Mouse (Mus musculus): ENCODE data around the gene 4632433K11Rik. TPM values are rescaled to one million over a fixed set of nuclear protein-coding genes. Genes with fewer than 3 reads are reported as not detected.

The 4632433K11Rik gene
- polyA plus RNA-seq, 1 experiment: not detected

DNA sequence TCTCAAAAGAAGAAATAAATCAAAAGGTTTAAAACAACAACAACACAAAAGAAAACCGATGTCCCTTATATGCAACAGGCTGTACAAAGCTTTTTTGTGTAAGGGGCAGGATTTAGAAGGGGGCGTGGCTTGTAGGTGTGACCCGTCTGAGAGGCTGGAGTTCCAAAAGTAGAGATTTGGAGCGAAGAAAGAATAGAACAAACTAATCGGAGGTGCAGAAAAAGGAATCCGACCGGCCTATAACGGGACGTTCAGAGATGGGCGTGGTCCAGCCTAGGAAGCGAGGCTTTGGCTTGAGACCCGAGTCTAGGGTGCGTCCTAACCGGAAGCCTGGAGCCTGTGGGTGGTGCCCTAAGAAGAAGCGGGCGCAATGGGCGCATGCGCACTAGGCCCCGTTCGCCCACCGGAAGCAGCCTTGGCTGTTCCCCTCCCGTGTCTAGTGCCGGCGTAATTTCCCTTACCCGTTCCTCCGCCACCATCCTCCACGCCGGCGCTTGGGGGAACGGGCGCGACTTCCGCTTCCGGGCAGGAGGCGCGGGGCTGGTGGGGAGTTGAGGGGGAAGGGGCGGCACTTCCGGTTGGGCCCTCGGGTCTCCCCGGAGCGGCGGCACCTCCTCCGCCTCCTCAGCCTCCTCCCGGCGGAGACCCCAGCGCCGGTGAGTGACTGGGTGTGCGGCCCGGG lies 13.8 kb upstream of the 4632433K11Rik start, which contains the start of the genes Zfp865 and Ccdc106:
Zfp865 (plus strand) TSS at position 377 of the 682 bp plus-strand sequence.
Ccdc106 (plus strand) TSS at position 554 of the 682 bp plus-strand sequence.
- H3K4me3 ChIP-seq (ENCODE audit: insufficient read depth, low read length): peak within 1 kb of the TSS; percentile 93
- H3K27ac ChIP-seq (ENCODE audit: insufficient read depth, low read depth, low read length): peak within 1 kb of the TSS; percentile 88
- no peak for TF ChIP-seq POLR2A (IDR thresholded peaks at IDR 0.05; ENCODE audit: borderline replicate concordance, low read depth, low read length)
- TF ChIP-seq CTCF (IDR thresholded peaks at IDR 0.05; ENCODE audit: low read depth, low read length): no peak
- H3K4me1 ChIP-seq (ENCODE audit: control insufficient read depth, insufficient read depth, low read length): peaks cover 18% of the 10 kb centered on the region

DNA sequence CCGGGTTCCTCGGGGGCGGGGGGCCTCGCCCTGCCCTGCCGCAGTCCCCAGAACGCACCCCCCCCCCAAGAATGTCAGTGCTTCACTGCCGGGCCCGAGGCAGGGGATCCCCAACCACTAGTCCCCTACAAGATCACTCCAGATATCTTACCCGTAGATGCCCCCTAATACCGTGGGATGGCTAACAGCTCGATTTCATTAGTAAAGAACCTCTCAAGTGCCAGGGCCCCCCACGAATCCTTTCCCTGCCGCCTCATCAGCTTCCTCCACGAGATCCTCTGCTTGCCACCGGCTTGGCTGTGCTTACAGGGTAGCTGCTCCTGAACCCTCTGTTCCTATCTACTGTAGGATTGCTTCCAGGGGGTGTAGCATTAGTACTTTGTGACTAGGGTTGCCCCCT lies 13.2 kb upstream of the 4632433K11Rik start:
- peaks cover 18% of the 10 kb centered on the region for H3K4me1 ChIP-seq (ENCODE audit: control insufficient read depth, insufficient read depth, low read length)

DNA sequence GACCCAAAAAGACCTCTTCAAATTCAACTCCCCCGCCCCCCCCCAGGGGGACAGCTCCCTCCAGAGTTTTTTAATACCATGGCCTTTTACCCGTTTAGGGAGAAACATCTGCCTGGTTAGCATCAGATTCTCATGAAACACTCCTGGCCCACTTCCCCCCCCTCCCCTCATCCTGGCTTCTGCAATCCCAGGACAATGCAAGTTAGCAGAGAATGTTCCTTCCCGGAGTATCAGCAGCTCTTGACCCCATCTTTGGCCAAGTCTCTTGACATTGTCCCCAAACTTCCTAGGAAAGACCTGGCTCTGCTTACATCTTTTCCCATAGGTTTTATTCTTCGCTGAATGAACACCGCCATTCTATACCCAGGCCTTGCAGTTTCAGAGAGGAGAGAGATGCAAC lies 12.7 kb upstream of the 4632433K11Rik start:
- peaks cover 18% of the 10 kb centered on the region for H3K4me1 ChIP-seq (ENCODE audit: control insufficient read depth, insufficient read depth, low read length)

More for the DNA sequence above, 13.2 kb upstream of the 4632433K11Rik start:
- peak overlapping the region; percentile 93 for H3K4me3 ChIP-seq (ENCODE audit: insufficient read depth, low read length)
- TF ChIP-seq CTCF (IDR thresholded peaks at IDR 0.05; ENCODE audit: low read depth, low read length) (no peak), POLR2A (IDR thresholded peaks at IDR 0.05; ENCODE audit: borderline replicate concordance, low read depth, low read length) (no peak)
- H3K27ac ChIP-seq (ENCODE audit: insufficient read depth, low read depth, low read length): peak overlapping the region; percentile 88

DNA sequence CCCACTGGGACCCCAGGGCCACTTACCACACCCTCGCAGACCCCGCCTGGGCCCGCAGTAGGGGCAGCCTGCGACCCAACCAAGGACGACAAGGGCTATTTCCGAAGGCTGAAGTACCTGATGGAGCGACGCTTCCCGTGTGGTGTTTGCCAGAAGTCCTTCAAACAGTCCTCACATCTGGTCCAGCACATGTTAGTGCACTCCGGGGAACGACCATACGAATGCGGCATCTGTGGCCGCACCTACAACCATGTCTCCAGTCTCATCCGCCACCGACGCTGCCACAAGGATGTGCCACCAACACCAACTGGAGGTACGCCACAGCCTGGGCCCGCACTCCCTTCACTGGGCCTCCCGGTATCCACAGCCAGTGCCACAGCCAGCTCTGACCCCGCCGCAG lies 4.4 kb upstream of the 4632433K11Rik start:
- TF ChIP-seq POLR2A (IDR thresholded peaks at IDR 0.05; ENCODE audit: borderline replicate concordance, low read depth, low read length): no peak
- no peak for TF ChIP-seq CTCF (IDR thresholded peaks at IDR 0.05; ENCODE audit: low read depth, low read length)
- Histone ChIP-seq H3K27ac (ENCODE audit: insufficient read depth, low read depth, low read length) (no peak overlapping the region), H3K4me3 (ENCODE audit: insufficient read depth, low read length) (no peak overlapping the region), H3K4me1 (ENCODE audit: control insufficient read depth, insufficient read depth, low read length) (no peaks in the 10 kb centered on the region)

More for the DNA sequence above, 12.7 kb upstream of the 4632433K11Rik start:
- H3K27ac ChIP-seq (ENCODE audit: insufficient read depth, low read depth, low read length): peak overlapping the region; percentile 88; the same call in 1 of the 2 replicates
- peak overlapping the region; percentile 93 for H3K4me3 ChIP-seq (ENCODE audit: insufficient read depth, low read length)
- TF ChIP-seq CTCF (IDR thresholded peaks at IDR 0.05; ENCODE audit: low read depth, low read length) (no peak), POLR2A (IDR thresholded peaks at IDR 0.05; ENCODE audit: borderline replicate concordance, low read depth, low read length) (no peak)

DNA sequence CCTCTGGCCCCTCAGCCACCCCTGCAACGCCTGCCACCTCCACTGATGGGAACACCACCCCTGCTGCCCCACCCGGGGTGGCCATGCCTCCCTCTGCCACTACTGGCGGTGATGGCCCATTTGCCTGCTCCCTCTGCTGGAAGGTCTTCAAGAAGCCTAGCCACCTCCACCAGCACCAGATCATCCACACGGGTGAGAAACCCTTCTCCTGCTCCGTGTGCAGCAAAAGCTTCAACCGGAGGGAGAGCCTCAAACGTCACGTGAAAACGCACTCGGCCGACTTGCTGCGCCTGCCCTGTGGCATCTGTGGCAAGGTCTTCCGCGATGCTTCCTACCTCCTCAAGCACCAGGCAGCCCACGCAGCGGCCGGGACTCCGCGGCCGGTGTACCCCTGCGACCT lies 4.0 kb upstream of the 4632433K11Rik start:
- no peak overlapping the region for H3K27ac ChIP-seq (ENCODE audit: insufficient read depth, low read depth, low read length)
- no peak for TF ChIP-seq POLR2A (IDR thresholded peaks at IDR 0.05; ENCODE audit: borderline replicate concordance, low read depth, low read length)
- no peak for TF ChIP-seq CTCF (IDR thresholded peaks at IDR 0.05; ENCODE audit: low read depth, low read length)
- H3K4me1 ChIP-seq (ENCODE audit: control insufficient read depth, insufficient read depth, low read length): no peaks in the 10 kb centered on the region
- H3K4me3 ChIP-seq (ENCODE audit: insufficient read depth, low read length): no peak overlapping the region

DNA sequence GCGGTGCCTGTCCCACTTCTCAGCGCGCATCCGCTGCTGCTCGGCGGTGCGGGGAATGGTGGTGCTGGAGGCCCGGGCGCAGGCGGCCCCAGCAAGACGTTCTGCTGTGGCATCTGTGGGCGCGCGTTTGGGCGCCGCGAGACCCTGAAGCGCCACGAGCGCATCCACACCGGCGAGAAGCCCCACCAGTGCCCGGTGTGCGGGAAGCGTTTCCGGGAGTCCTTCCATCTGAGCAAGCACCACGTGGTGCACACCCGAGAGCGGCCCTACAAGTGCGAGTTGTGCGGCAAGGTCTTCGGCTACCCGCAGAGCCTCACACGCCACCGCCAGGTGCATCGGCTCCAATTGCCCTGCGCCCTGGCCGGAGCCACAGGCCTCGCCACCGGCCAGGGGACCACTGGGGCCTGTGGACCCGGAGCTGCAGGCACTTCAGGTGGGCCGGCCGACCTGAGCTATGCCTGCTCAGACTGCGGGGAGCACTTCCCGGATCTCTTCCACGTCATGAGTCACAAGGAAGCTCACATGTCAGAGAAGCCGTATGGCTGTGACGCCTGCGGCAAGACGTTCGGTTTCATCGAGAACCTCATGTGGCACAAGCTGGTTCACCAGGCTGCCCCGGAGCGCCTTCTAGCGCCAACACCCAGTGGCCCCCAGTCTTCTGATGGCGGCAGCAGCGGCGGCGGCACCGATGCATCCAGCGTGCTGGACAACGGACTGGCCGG lies 3.2 kb upstream of the 4632433K11Rik start:
- Histone ChIP-seq H3K4me3 (ENCODE audit: insufficient read depth, low read length) (no peak overlapping the region), H3K4me1 (ENCODE audit: control insufficient read depth, insufficient read depth, low read length) (no peaks in the 10 kb centered on the region), H3K27ac (ENCODE audit: insufficient read depth, low read depth, low read length) (no peak overlapping the region)
- TF ChIP-seq CTCF (IDR thresholded peaks at IDR 0.05; ENCODE audit: low read depth, low read length) (no peak), POLR2A (IDR thresholded peaks at IDR 0.05; ENCODE audit: borderline replicate concordance, low read depth, low read length) (no peak)

DNA sequence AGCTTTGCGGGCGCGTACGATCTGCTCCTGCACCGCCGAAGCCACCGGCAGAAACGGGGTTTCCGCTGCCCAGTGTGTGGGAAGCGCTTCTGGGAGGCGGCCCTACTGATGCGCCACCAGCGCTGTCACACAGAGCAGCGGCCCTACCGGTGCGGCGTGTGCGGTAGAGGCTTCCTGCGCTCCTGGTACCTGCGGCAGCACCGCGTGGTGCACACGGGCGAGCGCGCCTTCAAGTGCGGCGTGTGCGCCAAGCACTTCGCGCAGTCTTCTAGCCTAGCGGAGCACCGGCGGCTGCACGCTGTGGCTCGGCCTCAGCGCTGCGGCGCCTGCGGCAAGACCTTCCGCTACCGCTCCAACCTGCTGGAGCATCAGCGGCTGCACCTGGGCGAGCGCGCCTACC lies 2.4 kb upstream of the 4632433K11Rik start:
- no peak for TF ChIP-seq POLR2A (IDR thresholded peaks at IDR 0.05; ENCODE audit: borderline replicate concordance, low read depth, low read length)
- TF ChIP-seq CTCF (IDR thresholded peaks at IDR 0.05; ENCODE audit: low read depth, low read length): no peak
- no peaks in the 10 kb centered on the region for H3K4me1 ChIP-seq (ENCODE audit: control insufficient read depth, insufficient read depth, low read length)
- H3K4me3 ChIP-seq (ENCODE audit: insufficient read depth, low read length): no peak overlapping the region

DNA sequence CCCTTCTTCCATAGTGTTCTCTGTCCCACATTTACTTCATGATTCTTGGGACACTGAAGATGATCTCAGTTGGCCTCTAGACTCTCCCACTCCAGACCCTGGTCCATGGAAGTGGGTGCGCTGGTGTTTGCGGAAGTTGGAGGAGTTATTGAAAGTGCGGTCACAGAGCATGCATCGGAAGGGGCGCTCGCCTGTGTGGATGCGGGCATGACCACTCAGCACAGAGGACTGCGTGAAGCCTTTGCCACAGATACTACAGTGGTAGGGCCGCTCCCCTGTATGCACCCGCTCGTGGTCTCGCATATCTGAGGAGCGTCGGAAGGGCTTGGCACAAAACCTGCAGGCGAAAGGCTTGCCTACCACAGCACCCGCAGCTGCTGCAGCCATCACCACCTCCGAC lies 1.7 kb downstream of the 4632433K11Rik start:
- Histone ChIP-seq H3K27ac (ENCODE audit: insufficient read depth, low read depth, low read length) (no peak overlapping the region), H3K4me1 (ENCODE audit: control insufficient read depth, insufficient read depth, low read length) (peaks cover 8% of the 10 kb centered on the region), H3K4me3 (ENCODE audit: insufficient read depth, low read length) (no peak overlapping the region)
- TF ChIP-seq CTCF (IDR thresholded peaks at IDR 0.05; ENCODE audit: low read depth, low read length): no peak
- TF ChIP-seq POLR2A (IDR thresholded peaks at IDR 0.05; ENCODE audit: borderline replicate concordance, low read depth, low read length): no peak

More for the DNA sequence above, 2.4 kb upstream of the 4632433K11Rik start:
- H3K27ac ChIP-seq (ENCODE audit: insufficient read depth, low read depth, low read length): no peak overlapping the region

DNA sequence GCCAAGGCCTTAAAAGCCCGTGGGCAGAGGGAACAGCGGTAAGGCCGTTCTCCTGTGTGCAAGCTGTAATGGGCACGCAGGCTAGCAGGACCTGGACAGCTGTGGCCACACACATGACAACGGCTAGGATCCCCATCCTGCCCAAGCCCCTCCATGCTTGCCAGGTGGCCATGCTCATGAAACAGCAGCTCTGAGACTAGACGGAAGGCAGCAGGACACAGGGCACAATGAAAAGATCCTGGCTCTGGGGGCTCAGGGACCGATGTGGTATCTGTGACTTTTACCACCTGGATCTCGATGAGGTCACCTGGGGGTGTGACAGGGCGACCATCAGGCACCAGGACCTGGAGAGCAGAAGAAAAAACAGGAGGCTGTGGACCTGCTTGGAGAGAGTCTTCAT lies 2.2 kb downstream of the 4632433K11Rik start:
- no peak overlapping the region for H3K27ac ChIP-seq (ENCODE audit: insufficient read depth, low read depth, low read length)

DNA sequence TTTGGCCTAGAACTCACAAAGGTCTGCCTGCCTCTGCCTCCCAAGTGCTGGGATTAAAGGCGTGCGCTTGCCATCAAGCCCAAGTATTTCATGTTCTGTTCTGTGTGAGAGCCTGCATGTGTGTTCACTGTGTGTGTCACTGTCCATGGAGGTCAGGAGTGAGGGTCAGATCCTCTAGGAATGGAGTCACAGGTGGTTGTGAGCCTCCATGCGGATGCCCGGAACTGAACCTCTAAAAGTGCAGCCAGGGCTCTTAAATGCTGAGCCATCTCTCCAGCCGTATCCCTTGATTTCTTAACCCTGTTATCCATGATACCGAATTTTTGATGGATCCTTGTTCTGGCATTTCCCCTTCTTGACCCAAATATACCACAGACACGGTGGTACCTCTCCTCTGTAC lies 3.1 kb downstream of the 4632433K11Rik start:
- H3K4me1 ChIP-seq (ENCODE audit: control insufficient read depth, insufficient read depth, low read length): peaks cover 8% of the 10 kb centered on the region
- no peak overlapping the region for H3K27ac ChIP-seq (ENCODE audit: insufficient read depth, low read depth, low read length)
- TF ChIP-seq CTCF (IDR thresholded peaks at IDR 0.05; ENCODE audit: low read depth, low read length) (no peak), POLR2A (IDR thresholded peaks at IDR 0.05; ENCODE audit: borderline replicate concordance, low read depth, low read length) (no peak)
- no peak overlapping the region for H3K4me3 ChIP-seq (ENCODE audit: insufficient read depth, low read length)

More for the DNA sequence above, 2.2 kb downstream of the 4632433K11Rik start:
- TF ChIP-seq CTCF (IDR thresholded peaks at IDR 0.05; ENCODE audit: low read depth, low read length) (no peak), POLR2A (IDR thresholded peaks at IDR 0.05; ENCODE audit: borderline replicate concordance, low read depth, low read length) (no peak)
- no peak overlapping the region for H3K4me3 ChIP-seq (ENCODE audit: insufficient read depth, low read length)
- H3K4me1 ChIP-seq (ENCODE audit: control insufficient read depth, insufficient read depth, low read length): peaks cover 8% of the 10 kb centered on the region

Data from bone marrow macrophage, adult 2 months (primary cell).